Mouse (Mus musculus) embryonic facial prominence, embryonic 15.5 days (tissue): ENCODE results near the gene Vasn. TPM values are rescaled to one million over a fixed set of nuclear protein-coding genes. Genes with fewer than 3 reads are reported as not detected.

ENCODE experiments used
- ATAC-seq: fragments of 200-750 bp; cut with Nextera tagmentation; 2 replicates; pipeline ENCODE4 v1.8.0; 2017; ENCODE audit warnings: low read depth, moderate TSS enrichment; ENCODE audit not compliant: insufficient number of reproducible peaks, low FRiP score, low TSS enrichment
- H3K27ac ChIP-seq: fragments of 300-500 bp; sonication (generic); replicated peaks from 2 replicates; pipeline ENCODE4 v1.5.1; 2015; ENCODE audit warnings: mild to moderate bottlenecking, inconsistent platforms
- H3K27me3 ChIP-seq: fragments of 300-500 bp; sonication (generic); 2 replicates; pipeline ENCODE4 v1.6.1; 2015; ENCODE audit warnings: inconsistent platforms
- H3K36me3 ChIP-seq: fragments of 300-500 bp; sonication (generic); 2 replicates; pipeline ENCODE4 v1.6.1; 2015; ENCODE audit warnings: mild to moderate bottlenecking, inconsistent platforms
- H3K4me1 ChIP-seq: fragments of 300-500 bp; sonication (generic); 2 replicates; pipeline ENCODE4 v1.6.1; 2015; ENCODE audit warnings: inconsistent platforms
- H3K4me2 ChIP-seq: fragments of 300-500 bp; sonication (generic); replicated peaks from 2 replicates; pipeline ENCODE4 v1.6.1; 2015; ENCODE audit warnings: mild to moderate bottlenecking, inconsistent platforms
- H3K4me3 ChIP-seq: fragments of 300-500 bp; sonication (generic); replicated peaks from 2 replicates; pipeline ENCODE4 v1.5.1; 2015; ENCODE audit warnings: mild to moderate bottlenecking, inconsistent platforms
- H3K9ac ChIP-seq: fragments of 300-500 bp; sonication (generic); 2 replicates; pipeline ENCODE4 v1.6.1; 2015; ENCODE audit warnings: inconsistent platforms
- H3K9me3 ChIP-seq: fragments of 300-500 bp; sonication (generic); replicated peaks from 2 replicates; pipeline ENCODE4 v1.6.1; 2016; ENCODE audit warnings: inconsistent platforms
- WGBS: fragments of 180-500 bp; shearing (Covaris S2); methylation state at CpG from one replicate; pipeline ENCODE4 v1.1.7; 2015; 5-methylcytosine and 5-hydroxymethylcytosine counted together
- polyA plus RNA-seq: library from polyadenylated mRNA; unstranded; fragments of >200 nt; fragmentation: Nextera tagmentation; extraction: Ambion mirVana; gene quantifications from 2 replicates; pipeline ENCODE4 v1.2.1, GENCODE M21; 2015

Gene Vasn
- polyA plus RNA-seq, 1 experiment from 2014 or later: 36.8 TPM

DNA sequence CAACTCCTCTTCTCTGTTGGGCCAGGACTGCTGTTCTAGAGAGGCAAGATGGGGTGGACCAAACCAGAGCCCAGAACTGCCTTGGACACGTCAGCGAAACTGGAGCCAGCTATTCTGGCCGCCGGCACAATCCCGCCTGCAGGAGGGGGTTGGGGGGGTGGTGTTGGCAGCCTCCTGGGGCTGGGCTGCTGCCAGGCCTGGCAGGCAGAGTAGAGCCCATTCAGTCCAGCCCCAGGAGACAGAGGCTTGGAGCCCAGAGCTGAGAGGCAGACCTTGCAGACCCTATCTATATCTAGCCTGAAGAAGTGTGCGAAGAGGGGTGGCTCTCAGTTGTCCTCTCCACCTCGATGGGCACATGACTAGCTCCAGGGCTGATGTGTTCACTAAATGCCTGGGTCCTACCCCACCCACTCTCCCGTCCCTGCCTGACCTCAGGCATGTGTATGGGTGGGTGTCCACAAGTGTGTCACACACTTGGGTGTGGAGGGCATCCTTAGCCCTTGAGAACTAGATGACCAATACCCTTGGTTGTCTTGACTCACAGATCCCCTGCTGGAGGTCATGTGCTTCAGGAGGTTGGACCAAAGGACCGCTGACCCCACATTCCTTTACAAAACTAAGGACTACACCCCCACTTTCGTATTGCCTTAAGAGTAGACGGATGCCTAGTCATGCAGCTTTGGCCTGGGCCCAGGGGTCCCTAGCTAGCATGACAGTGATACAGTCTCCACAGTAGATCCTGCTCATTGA is 4.1 kb downstream of the Vasn start:
- Histone ChIP-seq H3K9me3 (no peaks in the 10 kb centered on the region), H3K27me3 (no peaks in the 10 kb centered on the region), H3K27ac (peak overlapping the region; percentile 90), H3K36me3 (peaks cover 20% of the 10 kb centered on the region; the same call in 1 of the 2 replicates), H3K4me3 (no peak overlapping the region), H3K9ac (no peak overlapping the region), H3K4me1 (peaks cover 84% of the 10 kb centered on the region), H3K4me2 (peak overlapping the region; percentile 75; the same call in 1 of the 2 replicates)
- ATAC-seq: no peak; the same call in 1 of the 2 replicates
- 57% methylated on average over 11 of the region's 11 CpGs for WGBS

DNA sequence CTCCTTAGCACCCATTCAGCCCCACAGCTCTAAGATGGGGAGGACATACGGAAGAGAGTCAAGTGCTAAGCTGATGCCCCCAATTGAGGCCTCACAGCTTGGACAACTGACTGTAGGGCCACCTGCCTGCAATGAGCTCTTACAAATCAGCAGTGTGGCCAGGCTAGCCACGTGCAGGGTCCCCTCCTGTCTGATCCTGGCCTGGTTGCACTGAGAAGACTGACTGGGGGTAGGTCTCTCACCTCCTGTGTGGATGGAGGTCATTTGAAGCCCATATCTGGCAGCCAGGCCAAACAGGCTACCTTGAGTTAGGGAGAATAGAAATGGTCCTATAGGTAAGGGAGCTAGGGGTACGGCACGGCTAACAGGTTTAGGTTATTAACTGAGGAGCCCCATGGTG is 6.1 kb downstream of the Vasn start:
- Histone ChIP-seq H3K36me3 (peaks cover 40% of the 10 kb centered on the region), H3K4me1 (peaks cover 92% of the 10 kb centered on the region), H3K4me2 (no peak overlapping the region), H3K27me3 (no peaks in the 10 kb centered on the region), H3K9ac (no peak overlapping the region; the same call in 1 of the 2 replicates), H3K9me3 (no peaks in the 10 kb centered on the region), H3K27ac (peak overlapping the region; percentile 80; the same call in 1 of the 2 replicates), H3K4me3 (no peak overlapping the region)
- ATAC-seq: no peak
- WGBS: 83% methylated on average over 4 of the region's 4 CpGs

DNA sequence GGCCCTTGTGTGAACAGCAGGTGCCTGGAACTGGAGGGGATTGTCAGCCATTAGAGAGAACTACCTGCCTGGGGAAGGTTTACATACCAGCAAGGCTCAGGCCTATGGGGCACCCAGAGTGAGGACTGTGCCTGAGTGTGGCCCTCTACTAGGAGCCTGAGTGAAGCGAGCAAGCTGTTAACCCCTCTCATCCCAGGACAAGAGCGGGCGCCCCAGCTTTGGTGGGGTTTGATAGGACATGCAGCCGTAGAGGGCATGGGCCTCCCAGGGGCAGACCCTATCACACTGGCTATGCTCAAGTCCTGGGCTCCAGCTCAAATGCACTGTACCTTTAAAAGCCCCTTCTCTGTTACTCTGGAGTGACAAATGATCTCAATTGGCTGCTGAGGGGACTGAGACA is 7.1 kb downstream of the Vasn start:
- Histone ChIP-seq H3K9ac (no peak overlapping the region), H3K27me3 (no peaks in the 10 kb centered on the region), H3K4me1 (peaks cover 93% of the 10 kb centered on the region), H3K4me2 (no peak overlapping the region), H3K27ac (peak overlapping the region; percentile 80), H3K4me3 (no peak overlapping the region), H3K9me3 (no peaks in the 10 kb centered on the region), H3K36me3 (peaks cover 43% of the 10 kb centered on the region)
- WGBS: 54% methylated on average over 4 of the region's 4 CpGs
- no peak for ATAC-seq

DNA sequence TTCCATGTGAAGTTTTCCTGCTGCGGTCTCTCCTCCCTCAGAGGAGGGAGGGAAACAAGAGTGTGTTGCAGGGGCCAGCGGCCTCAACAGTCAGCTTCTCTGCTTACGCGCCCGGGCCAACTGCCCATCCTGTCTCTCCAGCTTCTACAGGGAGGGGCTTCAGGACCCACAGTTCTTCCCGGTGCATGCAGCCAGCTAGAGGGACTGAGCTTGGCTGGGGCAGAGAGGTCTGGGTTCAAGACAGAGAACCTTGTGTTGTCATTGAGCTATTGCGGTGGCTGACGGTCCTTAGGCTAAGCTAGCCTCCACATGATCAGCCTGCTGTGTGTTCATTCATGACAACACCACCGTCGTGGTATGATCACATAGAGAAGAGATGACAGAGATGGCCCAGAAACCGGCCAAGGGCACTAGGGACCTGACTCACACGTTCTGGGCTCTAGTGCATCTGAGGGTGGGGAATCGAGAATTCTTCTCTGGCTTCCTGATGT is 8.0 kb downstream of the Vasn start:
- Histone ChIP-seq H3K9ac (peak overlapping the region; percentile 15; the same call in 1 of the 2 replicates), H3K4me1 (peaks cover 93% of the 10 kb centered on the region), H3K27me3 (no peaks in the 10 kb centered on the region), H3K4me3 (no peak overlapping the region), H3K27ac (peak overlapping the region; percentile 80), H3K4me2 (peak overlapping the region; percentile 15; the same call in 1 of the 2 replicates), H3K9me3 (no peaks in the 10 kb centered on the region), H3K36me3 (peaks cover 43% of the 10 kb centered on the region)
- ATAC-seq: peak; percentile 20
- WGBS: 47% methylated on average over 13 of the region's 13 CpGs

DNA sequence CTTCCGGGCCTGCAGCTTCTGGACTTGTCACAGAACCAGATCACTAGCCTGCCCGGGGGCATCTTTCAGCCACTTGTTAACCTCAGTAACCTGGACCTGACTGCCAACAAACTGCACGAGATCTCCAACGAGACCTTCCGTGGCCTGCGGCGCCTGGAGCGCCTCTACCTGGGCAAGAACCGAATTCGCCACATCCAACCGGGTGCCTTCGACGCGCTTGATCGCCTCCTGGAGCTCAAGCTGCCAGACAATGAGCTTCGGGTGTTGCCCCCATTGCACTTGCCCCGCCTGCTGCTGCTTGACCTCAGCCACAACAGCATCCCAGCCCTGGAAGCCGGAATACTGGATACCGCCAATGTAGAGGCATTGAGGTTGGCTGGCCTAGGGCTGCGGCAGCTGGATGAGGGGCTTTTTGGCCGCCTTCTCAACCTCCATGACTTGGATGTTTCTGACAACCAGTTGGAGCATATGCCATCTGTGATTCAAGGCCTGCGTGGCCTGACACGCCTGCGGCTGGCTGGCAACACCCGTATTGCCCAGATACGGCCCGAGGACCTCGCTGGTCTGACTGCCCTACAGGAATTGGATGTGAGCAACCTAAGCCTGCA is 8.8 kb downstream of the Vasn start:
- peak overlapping the region; percentile 80; the same call in 1 of the 2 replicates for H3K27ac ChIP-seq
- no peak overlapping the region for H3K4me2 ChIP-seq
- no peaks in the 10 kb centered on the region for H3K9me3 ChIP-seq
- WGBS: 84% methylated on average over 28 of the region's 28 CpGs
- no peak overlapping the region for H3K4me3 ChIP-seq
- peaks cover 93% of the 10 kb centered on the region for H3K4me1 ChIP-seq
- H3K36me3 ChIP-seq: peaks cover 43% of the 10 kb centered on the region
- H3K27me3 ChIP-seq: no peaks in the 10 kb centered on the region
- H3K9ac ChIP-seq: no peak overlapping the region
- no peak for ATAC-seq

DNA sequence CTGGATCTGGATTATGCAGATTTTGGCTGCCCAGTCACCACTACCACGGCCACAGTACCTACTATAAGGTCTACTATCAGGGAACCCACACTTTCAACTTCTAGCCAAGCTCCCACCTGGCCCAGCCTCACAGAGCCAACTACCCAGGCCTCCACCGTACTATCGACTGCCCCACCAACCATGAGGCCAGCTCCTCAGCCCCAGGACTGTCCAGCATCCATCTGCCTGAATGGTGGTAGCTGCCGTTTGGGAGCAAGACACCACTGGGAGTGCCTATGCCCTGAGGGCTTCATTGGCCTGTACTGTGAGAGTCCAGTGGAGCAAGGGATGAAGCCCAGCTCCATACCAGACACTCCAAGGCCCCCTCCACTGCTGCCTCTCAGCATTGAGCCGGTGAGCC is 9.5 kb downstream of the Vasn start:
- H3K36me3 ChIP-seq: peaks cover 46% of the 10 kb centered on the region
- 80% methylated on average over 5 of the region's 5 CpGs for WGBS
- H3K9ac ChIP-seq: no peak overlapping the region

DNA sequence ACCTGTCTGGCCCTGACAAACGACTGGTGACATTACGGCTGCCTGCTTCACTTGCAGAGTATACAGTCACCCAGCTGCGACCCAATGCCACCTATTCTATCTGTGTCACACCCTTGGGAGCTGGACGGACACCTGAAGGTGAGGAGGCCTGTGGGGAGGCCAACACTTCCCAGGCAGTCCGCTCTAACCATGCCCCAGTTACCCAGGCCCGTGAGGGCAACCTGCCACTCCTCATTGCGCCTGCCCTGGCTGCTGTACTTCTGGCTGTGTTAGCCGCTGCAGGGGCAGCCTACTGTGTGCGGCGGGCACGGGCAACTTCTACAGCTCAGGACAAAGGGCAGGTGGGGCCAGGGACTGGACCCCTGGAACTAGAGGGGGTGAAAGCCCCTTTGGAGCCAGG is 10.0 kb downstream of the Vasn start:
- no peak for ATAC-seq
- no peaks in the 10 kb centered on the region for H3K9me3 ChIP-seq
- H3K36me3 ChIP-seq: peaks cover 48% of the 10 kb centered on the region
- H3K4me1 ChIP-seq: peaks cover 89% of the 10 kb centered on the region
- H3K27ac ChIP-seq: peak overlapping the region; percentile 44; the same call in 1 of the 2 replicates
- WGBS: 89% methylated on average over 11 of the region's 11 CpGs
- H3K9ac ChIP-seq: no peak overlapping the region
- no peak overlapping the region for H3K4me2 ChIP-seq
- H3K4me3 ChIP-seq: no peak overlapping the region
- H3K27me3 ChIP-seq: no peaks in the 10 kb centered on the region

More for the DNA sequence above, 9.5 kb downstream of the Vasn start:
- Histone ChIP-seq H3K9me3 (no peaks in the 10 kb centered on the region), H3K4me3 (no peak overlapping the region), H3K27me3 (no peaks in the 10 kb centered on the region), H3K27ac (no peak overlapping the region), H3K4me1 (peaks cover 89% of the 10 kb centered on the region), H3K4me2 (no peak overlapping the region)
- ATAC-seq: no peak

DNA sequence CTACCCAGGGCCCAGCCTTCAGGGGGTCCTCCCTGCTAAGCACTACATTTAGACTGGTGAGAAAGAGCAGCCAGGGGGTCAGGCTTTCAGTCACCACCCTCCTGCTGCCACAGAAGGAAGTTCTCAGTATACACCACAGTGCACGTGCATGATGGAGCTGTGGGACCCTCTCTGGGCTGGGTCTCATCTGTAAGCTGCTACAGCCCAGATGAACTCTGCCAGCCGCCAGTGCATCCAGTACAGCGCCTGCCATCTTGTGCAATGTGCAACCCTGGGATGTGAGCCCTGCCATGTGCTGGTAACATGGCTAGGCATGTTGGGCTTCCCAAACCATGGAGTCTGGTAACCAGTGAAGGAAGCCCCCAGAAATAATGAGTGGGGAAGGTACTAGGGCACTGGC is 10.4 kb downstream of the Vasn start:
- WGBS: 80% methylated on average over 3 of the region's 3 CpGs
- no peaks in the 10 kb centered on the region for H3K9me3 ChIP-seq
- H3K4me2 ChIP-seq: no peak overlapping the region
- ATAC-seq: no peak
- H3K4me1 ChIP-seq: peaks cover 91% of the 10 kb centered on the region
- H3K4me3 ChIP-seq: no peak overlapping the region
- H3K36me3 ChIP-seq: peaks cover 51% of the 10 kb centered on the region
- H3K9ac ChIP-seq: no peak overlapping the region
- no peaks in the 10 kb centered on the region for H3K27me3 ChIP-seq
- peak overlapping the region; percentile 44; the same call in 1 of the 2 replicates for H3K27ac ChIP-seq

DNA sequence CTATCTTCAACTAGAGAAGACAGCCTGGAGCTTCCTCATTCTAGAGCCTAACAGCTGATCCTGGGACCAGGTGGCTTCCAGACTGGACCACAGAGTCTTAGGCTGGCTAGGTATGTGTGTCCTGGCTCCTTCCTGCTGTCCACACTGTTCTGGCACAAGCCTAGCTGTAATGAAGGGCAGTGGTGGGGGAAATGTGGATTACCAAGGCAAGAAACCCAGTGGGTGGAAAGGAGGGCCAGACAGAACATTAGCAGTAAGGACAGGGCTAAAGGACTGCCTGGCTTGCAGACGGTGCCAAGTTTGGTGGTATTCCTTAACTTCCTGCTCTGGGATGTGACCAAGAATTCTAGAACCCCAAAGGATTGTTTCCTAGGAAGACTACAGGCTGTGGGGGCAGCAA is 11.3 kb downstream of the Vasn start:
- Histone ChIP-seq H3K27me3 (no peaks in the 10 kb centered on the region), H3K4me2 (no peak overlapping the region), H3K27ac (peak overlapping the region; percentile 87), H3K36me3 (peaks cover 50% of the 10 kb centered on the region), H3K9me3 (no peaks in the 10 kb centered on the region), H3K4me1 (peaks cover 95% of the 10 kb centered on the region), H3K9ac (no peak overlapping the region), H3K4me3 (no peak overlapping the region)
- ATAC-seq: no peak
- WGBS: 62% methylated on average over 1 of the region's 1 CpGs

DNA sequence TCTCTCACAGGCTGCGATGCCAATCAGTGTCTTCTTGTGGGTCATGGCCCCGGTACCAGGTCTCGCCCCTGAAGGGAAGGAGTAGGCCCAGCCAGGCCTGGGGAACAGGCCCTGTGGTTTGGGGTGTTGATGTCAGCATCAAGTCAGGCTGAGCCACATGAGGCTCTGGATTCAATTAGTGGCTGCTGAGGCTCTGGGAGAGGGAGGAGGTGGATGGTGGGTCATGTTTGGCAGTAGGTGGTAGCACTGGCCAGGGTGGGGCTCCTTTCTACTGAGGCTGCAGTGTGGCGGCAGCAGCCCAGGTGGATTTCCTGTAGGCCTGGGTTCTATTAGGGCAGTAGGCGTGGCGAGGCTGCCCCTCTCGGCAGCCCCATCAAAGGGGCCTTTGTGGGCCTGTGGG is 11.9 kb downstream of the Vasn start:
- no peak overlapping the region for H3K9ac ChIP-seq
- H3K4me2 ChIP-seq: peak overlapping the region; percentile 22; the same call in 1 of the 2 replicates
- peak overlapping the region; percentile 87 for H3K27ac ChIP-seq
- no peaks in the 10 kb centered on the region for H3K27me3 ChIP-seq
- peaks cover 49% of the 10 kb centered on the region for H3K36me3 ChIP-seq
- H3K4me1 ChIP-seq: peaks cover 95% of the 10 kb centered on the region
- ATAC-seq: peak; percentile 87
- WGBS: 32% methylated on average over 7 of the region's 7 CpGs
- H3K4me3 ChIP-seq: no peak overlapping the region
- no peaks in the 10 kb centered on the region for H3K9me3 ChIP-seq

DNA sequence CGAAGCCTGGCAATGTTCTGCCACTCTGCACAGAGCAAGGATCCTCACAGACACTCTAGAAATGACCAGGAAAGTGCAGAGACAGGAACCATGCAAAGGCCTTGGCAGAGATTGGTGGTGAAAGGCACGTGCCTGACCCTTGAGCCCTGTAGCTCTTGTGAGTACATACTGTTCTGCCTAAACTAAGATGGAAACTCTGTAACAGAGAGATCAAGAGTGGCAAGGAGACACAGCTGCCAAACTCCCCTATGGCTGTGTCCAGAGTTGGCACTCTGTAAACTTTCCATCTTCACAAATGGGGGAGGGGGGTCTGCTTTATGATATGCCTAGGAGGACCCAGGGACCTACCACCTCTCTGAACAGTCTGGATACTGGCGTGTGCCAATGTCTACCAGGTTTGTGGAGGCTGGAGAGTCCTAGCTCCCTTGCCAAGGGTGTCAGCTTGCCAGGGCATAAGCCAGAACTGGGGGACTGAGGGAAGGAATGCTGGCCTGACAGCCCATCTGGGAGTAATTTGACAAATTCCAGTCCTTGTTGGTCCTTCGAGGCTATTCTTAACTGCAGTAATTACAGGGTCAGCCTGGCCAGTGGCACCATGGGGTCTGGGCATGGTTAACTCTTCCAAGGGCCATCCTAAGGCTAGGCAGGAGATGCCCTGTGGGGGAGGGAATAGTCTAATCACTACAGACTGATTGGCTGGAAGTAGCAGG is 13.1 kb downstream of the Vasn start:
- WGBS: 56% methylated on average over 4 of the region's 4 CpGs
- Histone ChIP-seq H3K27ac (peak overlapping the region; percentile 87), H3K36me3 (peaks cover 49% of the 10 kb centered on the region), H3K9ac (no peak overlapping the region), H3K9me3 (no peaks in the 10 kb centered on the region), H3K4me3 (no peak overlapping the region), H3K27me3 (no peaks in the 10 kb centered on the region), H3K4me2 (no peak overlapping the region), H3K4me1 (peaks cover 95% of the 10 kb centered on the region)
- ATAC-seq: peak; percentile 22
